Mouse (Mus musculus): ENCODE measurements at regions not wholly inside any gene's neighbourhood (a gene's known extent, or its start where the extent isn't known, plus 50 kb on each side); places are given as distances from the start of the nearest gene placed in this dataset.

DNA sequence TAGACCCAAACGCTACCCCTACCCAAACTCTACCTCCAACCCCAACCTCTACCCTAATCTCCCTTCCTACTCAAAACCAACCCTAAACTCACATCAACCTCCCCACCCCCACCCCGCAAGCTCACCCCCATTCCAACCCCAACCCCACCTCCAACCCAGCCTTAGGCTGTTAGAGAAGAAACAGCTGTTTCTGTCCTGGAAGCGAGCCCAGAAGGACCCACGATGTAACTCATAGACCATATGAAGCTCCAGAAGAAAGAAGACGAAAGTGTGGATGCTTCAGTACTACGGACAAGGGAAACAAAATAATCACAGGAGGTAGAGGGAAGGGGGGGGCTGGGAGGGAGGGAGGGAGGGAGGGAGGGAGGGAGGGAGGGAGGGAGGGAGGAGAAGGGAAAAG lies 58.4 kb downstream of the Sox11 start:
- TF ChIP-seq CTCF (IDR thresholded peaks at IDR 0.05; ENCODE audit: low read depth) = no peak
- no peak for TF ChIP-seq EP300 (IDR thresholded peaks at IDR 0.05; ENCODE audit: low read depth)
